Mouse (Mus musculus) spleen, adult 2 months (tissue): Measurements from ENCODE around the gene H2al3.

Source experiments
- CTCF ChIP-seq: fragments of 200-500 bp; IDR thresholded peaks from 2 replicates; pipeline ENCODE4 v1.5.1; 2011; ENCODE audit warnings: mild to moderate bottlenecking, inconsistent platforms; ENCODE audit not compliant: insufficient read depth, insufficient read length, insufficient replicate concordance; ENCODE audit errors: extremely low read depth
- POLR2A ChIP-seq: fragments of 200-500 bp; IDR thresholded peaks from 2 replicates; pipeline ENCODE4 v1.6.1; 2011; ENCODE audit warnings: low read depth, low read length, inconsistent platforms

DNA sequence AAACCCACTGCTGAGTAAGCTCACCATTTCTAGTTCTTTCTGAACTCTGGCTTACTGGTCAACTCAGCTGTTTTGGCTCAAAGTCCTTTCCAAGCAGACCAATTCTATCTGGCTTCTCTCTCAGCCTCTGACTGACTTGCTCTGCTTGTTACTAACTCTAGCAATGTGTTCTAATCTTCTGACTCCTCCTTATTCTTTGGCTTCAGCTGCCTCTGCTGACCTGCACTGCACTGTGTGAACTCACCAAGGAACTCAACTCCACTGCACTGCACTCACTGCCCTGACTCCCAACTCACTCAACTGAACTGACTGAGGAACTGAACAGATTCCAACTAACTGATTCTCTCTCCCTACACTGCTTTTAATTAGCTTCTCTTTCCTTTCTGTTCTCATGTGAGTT is 37.0 kb upstream of the H2al3 start:
- no peak for TF ChIP-seq POLR2A
- no peak for TF ChIP-seq CTCF
